Mouse (Mus musculus): Measurements from ENCODE around the gene Dnah6.

The Dnah6 gene

DNA sequence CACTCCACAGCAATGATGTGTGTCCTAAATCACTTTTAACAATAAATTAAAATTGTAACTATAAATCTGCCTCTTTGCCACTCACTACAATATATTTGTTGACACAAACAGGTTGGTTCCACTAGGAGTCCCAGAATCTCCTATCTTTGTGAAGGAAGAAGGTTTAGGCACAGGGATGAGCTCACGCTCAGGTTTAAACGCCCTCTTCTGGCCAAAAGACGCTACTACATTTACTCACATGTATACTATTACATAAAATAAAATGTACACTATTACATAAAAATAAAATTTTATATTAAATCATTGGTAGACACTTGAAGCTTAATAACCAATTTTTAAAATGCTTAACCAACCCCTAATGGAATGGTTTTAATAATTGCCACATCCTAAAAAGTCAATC is 201.4 kb downstream of the Dnah6 start:
- DNase-seq, result no peak

- DNase-seq, result no peak
These were observed 202.6 kb downstream of the Dnah6 start for GRCm38 (mm10) chr6:73018725-73019280.

DNA sequence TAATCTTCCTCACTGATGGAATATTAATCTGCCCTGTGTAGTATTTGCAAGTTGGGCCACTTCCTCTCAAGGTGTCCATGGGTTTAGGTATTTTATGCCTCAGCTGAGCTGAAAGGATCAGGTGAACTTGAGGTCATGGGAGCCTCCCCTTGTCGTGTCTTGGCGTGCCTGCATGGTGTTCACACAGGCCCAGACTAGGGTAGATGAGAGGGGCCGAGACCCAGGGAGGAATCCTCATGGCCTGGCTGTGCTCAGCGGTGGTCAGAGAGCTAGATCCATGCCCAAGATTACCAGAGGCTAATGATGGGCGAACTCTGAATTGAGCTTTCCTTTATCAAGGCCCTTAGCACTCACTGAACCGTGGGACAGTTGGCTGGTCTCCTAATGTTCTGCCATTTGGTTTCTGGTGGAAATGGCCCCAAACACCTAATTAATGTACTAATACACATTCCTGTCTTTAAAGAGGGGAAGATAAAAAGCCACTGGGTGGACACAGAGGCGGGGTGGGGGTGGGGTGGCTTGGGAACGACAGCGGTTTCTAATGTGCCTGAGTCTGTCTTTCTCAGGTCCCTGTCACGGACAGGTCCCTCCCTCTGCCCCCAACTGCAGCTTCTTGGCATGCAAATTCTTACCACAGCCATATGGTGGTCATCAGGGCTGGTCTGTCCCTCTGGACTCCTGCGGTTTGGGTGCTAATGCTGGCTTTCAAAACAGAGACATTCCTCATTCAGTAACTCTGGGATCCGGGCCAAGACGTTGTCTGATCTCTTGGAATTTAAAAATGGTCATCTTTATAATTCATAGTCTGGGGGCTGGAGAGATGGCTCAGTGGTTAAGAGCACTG is 206.9 kb downstream of the Dnah6 start:
- DNase-seq, result peak; percentile 82 to 87

GRCm38 (mm10) chr6:73012931-73013330 is 208.5 kb downstream of the Dnah6 start:
- DNase-seq, result no peak

- peak; percentile 58 to 71 for DNase-seq
These were observed 209.6 kb downstream of the Dnah6 start for GRCm38 (mm10) chr6:73011827-73012226.

DNA sequence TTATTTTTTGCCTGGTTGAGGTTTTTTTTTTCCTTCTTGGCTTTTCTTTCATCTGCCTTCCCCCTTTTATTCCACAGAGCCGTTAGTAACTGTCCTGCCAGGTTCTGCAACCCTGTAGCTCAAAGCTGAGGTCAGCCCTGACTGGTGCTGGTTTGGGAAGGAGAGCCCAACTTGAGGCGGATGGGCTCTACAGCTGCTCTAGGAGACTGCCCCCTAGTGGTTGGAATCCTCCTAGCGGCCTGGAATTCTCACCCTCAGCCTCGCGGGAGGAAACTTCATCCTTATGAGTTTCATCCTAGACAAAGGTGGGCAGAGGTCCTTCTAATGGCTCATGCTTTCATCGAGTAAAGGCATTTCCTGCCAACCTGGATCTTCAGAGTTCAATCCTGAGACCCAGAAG is 211.4 kb downstream of the Dnah6 start:
- DNase-seq, result peak; percentile 88

DNA sequence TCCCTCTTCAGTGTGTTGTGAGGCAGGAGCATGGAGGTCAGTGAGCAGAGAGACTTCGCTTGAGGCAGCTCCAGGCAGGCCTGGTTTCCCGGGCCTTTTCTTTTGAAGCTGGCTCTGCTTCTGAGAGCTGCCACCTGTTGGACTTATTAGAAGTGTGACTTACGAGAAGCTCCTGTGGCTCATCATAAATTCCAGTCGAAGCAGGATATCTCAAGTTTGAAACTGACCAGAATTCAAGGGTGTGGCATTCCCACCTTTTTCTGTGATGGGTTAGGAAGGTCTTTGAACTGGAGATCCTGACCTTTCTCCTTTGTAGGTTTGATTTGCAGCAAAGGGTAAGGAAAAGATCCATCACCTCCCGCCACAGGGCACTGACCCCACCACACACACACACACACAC is 217.8 kb downstream of the Dnah6 start:
- DNase-seq, result no peak

DNA sequence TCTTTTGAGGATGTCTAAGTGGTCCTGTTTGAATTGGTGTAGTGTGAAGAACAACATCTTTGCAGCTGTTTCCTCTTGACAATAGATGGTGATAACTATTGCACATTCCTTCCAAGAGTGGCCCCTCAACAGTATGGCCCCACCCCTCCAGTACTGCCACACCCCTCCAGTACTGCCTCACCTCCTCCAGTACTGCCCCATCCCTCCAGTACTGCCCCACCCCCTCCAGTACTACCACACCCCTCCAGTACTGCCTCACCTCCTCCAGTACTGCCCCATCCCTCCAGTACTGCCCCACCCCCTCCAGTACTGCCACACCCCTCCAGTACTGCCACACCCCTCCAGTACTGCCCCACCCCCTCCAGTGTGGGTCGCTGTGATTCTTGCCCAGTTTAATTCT is 219.1 kb downstream of the Dnah6 start:
- DNase-seq, result no peak

- DNase-seq, result no peak
These were observed 222.6 kb downstream of the Dnah6 start for GRCm38 (mm10) chr6:72998809-72999208.

GRCm38 (mm10) chr6:72993688-72994082 is 227.8 kb downstream of the Dnah6 start:
- no peak for DNase-seq

DNA sequence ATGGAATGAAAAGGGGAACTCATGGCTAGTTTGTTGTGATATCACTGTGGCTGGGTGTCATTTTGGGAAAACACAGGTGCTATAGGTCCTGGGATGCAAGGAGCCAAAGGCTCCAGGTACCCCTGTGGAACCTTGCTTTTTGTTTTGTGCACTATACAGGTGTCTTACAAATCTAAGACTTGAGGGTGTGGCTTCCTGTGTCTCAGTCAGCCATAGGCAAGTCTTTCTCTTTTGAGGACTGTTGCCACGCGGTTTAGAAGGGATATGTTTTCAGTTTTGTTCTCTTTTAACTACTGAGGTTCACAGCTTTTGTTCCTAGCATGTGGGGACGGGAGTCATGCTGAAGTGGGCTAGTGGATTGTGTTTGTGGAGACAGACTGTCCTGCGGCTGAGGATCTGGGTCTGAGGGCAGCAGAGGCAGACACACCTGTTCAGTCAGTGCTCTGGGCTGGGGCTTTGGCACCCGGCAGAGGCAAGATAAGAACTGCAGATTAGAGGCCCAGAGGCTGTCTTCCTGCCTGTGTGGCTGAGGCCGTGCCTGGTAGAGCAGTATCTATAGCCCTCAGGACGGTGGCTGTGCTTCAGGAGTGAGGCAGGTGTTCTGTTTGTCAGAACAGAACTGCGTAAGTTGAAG is 228.3 kb downstream of the Dnah6 start:
- DNase-seq, result no peak

GRCm38 (mm10) chr6:72990206-72990605 is 231.2 kb downstream of the Dnah6 start:
- no peak for DNase-seq

GRCm38 (mm10) chr6:72989028-72989736 is 232.3 kb downstream of the Dnah6 start:
- DNase-seq, result peak in 1 of 2 experiments; percentile 44

GRCm38 (mm10) chr6:72982506-72982905 is 238.9 kb downstream of the Dnah6 start:
- no peak for DNase-seq

- DNase-seq, result peak; percentile 41 to 43
These were observed 239.6 kb downstream of the Dnah6 start for GRCm38 (mm10) chr6:72981851-72982250.

GRCm38 (mm10) chr6:72981124-72981651 is 240.3 kb downstream of the Dnah6 start:
- DNase-seq, result peak; percentile 73 to 78

DNA sequence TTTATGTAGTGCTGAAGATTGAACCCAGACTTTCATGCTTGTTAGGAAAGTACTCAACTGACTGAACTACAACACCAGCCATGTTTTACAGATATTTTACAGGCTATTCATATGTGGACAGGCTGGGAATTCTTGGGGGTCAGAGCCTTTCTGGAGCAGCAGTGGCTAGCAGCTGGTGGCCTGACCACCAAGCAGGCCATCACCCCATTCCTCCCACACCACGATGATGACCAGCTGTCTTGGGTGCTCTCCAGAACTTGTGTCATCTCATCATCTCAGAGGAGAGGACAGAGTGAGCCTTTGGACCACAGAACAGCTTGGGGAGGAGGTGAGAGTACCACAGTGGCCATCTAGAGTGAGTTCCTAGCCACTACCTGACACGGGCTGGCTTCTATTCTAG is 244.6 kb downstream of the Dnah6 start:
- peak; percentile 46 to 57 for DNase-seq

DNA sequence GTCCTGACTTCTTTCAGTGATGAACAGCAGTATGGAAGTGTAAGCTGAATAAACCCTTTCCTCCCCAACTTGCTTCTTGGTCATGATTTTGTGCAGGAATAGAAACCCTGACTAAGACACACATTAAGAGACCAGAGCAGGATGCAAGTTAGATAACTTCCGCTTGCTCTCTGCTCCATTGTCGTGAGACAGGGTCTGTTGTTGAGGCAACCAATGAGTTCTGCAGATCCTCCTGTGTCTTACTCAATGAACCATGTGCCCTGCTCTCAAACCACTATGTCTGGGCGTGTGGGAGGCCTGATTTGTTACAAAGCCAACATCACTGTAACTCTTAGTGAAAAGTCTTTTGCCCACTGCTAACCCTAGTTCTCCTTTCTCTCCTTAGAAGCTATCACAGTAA is 250.4 kb downstream of the Dnah6 start:
- no peak for DNase-seq

DNA sequence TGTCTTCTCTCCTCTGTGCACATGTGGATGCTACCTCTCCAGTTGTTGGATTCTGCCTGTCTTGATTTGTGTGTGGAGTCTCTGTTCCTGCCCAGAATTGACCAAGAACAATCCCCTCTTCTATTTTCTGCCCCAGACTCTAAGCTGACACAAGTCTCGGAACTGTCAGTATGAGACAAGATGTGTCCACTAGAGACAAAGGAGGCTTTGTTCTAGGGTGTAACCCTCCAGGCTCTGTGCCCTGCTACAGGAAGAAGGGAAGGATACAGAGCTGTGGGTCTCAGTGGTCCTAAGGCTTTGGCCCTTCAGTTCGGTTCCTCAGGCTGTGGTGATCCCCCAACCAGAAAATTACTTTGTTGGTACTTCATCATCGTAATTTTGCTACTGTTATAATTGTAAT is 251.7 kb downstream of the Dnah6 start:
- no peak for DNase-seq
